Mouse (Mus musculus) left cerebral cortex, adult 11 months (tissue): Measurements from ENCODE around the gene 4931414P19Rik.

Experiments
- DNase-seq: peaks from one replicate; pipeline ENCODE4 v3.0.0; 2022; ENCODE audit warnings: low spot score

4931414P19Rik gene

DNA sequence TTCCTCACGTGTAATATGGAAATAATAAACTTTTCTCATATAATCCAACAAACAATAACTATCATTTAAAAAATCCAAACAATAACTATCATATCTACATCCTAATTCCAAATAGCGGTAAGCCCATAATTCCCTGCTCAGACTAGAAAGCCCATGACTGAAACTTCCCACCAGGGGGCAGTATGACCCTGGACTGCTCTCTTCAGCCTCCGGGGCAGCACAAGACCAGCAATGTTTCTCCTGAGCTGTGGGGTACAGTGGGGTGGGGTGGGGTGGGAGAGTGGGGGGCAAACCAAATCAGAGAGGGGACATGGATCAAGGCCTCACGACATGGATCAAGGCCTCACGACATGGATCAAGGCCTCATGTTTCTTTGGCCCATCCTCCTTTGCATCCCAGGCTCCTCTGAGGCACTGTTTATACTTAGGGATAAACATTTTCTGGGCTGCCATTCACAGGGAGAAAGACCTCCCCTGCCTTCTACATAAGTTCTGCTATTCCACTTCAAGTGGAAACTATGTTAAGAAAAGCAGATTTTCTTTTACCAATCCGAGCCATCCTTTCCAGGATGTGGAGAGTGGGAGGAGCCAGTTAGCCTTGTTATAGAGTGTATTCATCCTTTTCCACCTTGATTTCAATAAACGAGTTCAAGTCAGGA, 22.0 kb downstream of the 4931414P19Rik start:
- no peak for DNase-seq

- DNase-seq: no peak
Observed at GRCm38 (mm10) chr14:54582536-54582935, 23.3 kb downstream of the 4931414P19Rik start.

DNA sequence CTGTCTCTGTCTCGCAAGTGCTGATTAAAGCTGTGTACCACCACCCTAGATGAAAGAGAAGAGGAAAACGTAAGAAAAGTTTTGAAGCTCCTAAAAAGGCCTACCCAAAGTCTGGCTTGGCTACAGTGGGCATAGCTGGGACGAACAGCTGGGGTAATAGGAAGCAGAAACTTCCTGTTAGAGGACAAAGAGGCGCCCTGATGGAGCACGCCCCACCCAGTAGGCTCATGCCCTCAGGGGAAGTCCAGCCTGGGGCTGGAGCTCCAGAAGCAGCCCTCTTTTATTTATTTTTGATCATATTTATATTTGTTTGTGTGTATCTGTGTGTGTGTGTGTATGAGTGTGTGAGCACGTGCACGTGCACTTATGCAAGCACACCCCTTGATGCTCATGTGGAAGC, 26.2 kb downstream of the 4931414P19Rik start:
- no peak for DNase-seq

DNA sequence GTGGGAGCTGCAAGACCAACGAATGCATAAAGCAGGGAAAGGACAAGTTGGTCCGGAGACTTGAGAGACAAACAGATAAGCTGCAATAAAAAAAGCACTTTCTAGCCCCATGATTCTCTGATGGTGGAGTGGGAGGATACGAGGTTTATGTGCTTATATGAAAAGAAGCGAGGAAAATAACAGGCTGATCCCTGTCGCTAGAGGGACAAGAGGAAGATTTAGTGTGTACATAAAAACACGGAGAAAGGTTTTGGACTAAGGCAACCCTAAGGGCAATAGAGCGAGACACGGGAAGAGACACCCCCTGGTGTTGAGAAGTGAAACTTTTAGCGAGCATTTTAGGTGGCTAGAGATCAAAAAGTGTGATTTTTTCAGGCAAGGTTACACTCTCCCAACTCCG, 27.7 kb downstream of the 4931414P19Rik start:
- DNase-seq: no peak

GRCm38 (mm10) chr14:54577089-54577982, 28.5 kb downstream of the 4931414P19Rik start, which contains the start of gene Ajuba:
Gene Ajuba (minus strand): TSS chr14:54577558.
- DNase-seq: no peak

DNA sequence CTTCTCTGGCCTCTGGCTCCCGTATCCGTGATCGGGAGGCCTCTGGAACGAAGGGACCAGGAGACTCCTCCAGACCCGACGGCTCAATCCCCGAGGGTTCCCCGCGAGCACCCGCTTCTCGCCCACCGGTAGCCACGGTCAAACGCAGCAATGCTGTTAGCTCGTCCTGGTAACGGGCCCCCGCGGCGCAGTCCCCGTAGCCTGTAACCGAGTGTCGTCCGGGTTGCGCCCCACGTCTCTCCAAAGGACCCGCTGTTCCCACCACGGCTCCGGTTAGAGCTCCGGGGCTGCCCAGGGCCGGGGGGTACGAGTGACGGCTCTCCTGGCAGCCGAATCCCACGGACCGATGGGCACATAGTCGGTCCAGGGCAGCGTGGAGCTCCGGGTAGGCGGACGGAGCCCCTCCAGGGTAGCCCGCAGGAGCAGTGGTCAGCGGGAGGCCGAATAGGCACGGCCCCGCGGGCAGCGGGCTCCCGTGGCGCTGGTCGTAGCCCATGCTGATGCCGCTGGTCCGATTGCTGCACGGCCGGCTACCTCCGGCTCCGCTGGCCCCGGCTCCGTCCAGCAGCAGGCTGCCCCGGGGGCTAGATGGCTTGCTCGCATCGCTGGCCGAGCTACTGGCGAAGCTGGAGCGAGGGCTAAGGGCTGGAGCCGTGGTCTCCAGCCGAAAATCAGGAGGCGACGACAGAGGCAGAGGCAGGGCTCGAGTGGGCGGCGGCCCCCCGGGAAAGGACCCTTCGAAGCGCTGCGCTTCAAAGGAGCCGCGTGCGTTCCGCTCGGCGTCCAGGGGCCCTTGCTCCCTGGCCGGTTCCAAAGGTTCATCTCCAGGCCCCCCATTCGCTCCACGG, 29.3 kb downstream of the 4931414P19Rik start:
- no peak for DNase-seq

GRCm38 (mm10) chr14:54575631-54576030, 30.2 kb downstream of the 4931414P19Rik start:
- no peak for DNase-seq

DNA sequence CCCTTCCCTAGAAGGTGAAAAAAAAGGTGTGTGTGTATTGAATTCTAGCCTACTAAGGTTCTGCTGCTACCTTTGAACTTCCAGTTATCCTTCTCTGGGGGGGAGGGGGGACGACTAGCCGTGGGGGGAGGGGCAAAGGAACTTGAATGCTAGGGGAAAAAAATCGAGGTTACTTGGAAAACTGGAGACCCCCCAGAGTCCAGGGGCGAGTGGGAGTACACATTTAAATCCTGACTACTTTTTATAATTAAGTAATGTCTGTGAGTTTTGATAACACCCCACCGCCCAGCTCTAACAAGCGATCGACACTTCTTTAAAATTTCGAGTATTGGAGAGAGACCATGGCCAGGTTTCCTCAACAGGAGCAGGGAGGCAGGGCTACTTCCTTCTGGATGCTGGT, 30.8 kb downstream of the 4931414P19Rik start:
- no peak for DNase-seq

- DNase-seq: no peak
Observed at GRCm38 (mm10) chr14:54574253-54574652, 31.5 kb downstream of the 4931414P19Rik start.

DNA sequence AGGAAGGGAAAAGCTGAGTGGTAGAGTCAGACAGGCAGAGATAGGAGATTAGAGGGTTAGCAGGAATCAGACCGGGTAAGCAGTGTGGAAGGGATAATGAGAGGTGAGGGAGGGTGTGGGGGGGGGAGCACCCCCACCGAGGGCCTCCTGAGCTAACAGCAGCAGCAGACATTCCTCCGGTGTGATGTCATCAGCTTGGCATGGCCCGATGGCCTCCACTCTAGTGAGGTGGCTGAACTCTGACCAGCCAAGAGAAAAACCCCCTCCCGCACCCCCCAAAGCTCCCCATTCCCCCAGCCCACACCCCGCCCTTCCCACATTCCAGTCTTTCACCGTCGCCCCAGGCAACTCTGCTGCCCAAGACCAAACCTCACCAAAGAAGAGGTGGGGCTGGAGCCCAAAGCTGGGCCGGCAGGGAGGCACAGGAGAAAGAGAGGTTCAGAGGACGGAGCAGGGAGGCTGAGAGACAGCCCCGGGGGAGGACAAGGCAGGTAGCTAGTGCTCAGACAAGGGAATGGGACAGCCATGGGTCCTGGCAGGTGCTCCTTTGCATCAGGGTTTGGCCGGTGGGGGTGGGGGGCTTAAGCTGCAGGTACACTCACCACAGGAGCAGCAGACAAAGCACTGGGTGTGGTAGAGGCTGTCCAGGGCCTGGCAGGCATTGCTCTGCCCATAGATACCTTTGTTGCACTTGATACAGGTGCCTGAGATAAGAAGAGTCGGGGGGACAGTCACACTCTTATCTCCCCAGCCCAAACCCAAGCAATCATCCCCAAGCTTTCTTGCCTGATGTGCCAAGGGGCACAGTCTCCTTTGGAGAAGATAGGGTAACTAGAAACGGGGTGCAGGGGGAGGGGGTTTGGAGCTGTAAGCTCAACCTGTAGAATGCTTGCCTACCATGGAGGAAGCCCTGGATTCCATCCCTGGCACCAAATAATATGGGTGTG, 32.7 kb downstream of the 4931414P19Rik start:
- DNase-seq: no peak

DNA sequence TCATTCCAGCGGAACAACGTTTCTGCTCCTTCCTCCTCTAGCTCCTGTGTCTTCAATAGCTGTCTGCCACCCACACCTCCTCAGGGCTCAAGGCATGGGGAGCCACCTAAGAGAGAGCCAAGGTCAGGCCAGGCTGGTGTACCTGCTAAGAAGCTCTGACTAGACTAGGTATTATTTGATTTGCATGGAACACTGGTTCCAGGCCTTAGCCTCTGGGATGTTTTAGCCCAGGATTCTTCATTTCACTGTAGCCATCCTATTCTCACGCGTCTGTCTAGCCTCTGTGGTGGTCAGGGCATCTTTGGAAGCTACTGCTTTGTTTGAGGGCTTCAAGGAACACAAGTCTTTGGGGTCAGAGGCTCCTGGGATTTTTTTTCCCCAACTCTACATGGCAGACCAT, 33.7 kb downstream of the 4931414P19Rik start:
- DNase-seq: no peak

- DNase-seq: no peak
Observed at GRCm38 (mm10) chr14:54569451-54570392, 36.1 kb downstream of the 4931414P19Rik start.

DNA sequence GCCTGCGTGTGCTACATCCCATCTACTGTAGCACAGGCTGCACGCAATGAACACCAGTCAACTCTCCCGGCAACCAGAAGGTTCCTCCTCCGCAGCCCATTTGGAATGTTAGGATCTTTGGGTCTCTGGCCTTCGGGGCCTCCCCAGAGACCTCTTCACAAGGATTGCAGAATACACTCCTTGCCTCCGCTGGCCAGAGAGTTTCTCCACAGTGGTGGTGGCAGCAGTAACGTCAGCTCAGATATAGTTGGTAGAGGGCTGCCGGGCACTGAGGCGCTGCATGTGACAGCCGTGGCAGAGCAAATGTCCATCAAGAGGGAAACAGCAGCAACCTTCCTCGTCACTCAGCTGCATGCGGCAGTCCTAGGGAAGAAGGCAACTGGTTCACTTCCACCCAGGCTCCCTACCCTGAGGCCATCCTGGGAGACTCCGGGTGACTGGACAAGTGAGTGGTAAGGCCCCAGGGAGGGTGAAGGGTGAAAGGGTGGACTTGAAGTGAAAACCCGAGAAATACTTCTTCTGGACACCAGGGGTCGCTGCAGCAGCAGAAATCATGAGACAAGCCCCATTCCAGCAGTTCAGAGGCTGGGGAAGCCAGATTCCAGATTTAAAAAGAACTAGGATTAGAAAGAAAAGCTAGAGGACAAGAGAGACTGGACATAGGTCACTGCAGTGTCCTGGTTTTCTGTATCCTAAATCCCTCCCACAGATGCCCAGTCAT, 36.9 kb downstream of the 4931414P19Rik start:
- peak; percentile 57 for DNase-seq

DNA sequence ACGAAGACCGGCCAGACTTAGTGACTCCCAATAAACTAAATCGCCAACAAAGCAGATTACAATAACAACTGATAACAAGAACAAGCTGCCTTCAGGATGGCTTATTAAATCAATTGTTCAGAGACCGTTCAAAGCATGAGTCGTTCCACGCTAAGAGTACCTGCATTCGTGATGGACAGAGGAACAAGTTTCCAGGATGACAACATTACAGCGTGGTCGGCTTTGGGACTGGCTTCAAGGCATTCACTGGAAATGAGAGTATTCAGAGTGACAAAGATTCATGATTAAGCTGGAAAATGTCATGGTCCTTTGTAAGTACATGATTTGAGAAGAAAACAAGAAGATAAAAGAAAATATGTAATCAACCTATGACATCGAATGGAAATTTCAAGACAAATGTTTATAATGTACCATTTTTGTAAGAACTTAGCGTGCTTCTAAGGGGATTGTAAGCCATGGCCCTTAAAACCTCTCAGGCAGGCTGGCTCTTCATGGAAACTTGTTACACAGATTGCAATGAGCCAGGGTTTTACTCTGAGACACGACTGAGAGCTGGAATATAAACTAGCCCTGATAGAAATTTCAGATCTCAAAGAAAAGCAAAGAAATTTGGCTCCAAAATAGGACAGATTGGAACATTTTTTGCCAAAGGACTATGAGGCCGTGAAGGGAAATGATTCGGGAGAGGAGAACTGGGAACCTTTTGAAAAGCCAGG, 45.1 kb downstream of the 4931414P19Rik start:
- no peak for DNase-seq

DNA sequence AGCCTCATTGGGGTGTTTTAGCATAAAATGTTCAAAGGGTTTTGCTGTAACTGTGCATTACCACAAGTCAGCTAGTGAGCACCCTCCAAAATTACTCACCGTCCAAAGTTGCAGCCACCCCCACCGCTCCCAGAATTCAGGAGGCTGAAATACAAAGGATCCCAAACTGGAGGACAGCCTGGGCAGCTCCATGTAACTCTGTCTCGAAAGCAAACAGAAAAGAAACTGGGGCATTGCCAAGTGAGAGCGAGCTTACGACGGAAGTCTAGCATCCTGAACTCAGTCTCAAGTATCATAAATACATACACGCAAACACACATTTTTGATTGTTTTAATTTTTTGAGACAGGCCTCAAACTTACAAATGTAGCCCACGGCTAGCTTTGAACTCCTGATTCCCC, 48.5 kb downstream of the 4931414P19Rik start:
- DNase-seq: no peak

DNA sequence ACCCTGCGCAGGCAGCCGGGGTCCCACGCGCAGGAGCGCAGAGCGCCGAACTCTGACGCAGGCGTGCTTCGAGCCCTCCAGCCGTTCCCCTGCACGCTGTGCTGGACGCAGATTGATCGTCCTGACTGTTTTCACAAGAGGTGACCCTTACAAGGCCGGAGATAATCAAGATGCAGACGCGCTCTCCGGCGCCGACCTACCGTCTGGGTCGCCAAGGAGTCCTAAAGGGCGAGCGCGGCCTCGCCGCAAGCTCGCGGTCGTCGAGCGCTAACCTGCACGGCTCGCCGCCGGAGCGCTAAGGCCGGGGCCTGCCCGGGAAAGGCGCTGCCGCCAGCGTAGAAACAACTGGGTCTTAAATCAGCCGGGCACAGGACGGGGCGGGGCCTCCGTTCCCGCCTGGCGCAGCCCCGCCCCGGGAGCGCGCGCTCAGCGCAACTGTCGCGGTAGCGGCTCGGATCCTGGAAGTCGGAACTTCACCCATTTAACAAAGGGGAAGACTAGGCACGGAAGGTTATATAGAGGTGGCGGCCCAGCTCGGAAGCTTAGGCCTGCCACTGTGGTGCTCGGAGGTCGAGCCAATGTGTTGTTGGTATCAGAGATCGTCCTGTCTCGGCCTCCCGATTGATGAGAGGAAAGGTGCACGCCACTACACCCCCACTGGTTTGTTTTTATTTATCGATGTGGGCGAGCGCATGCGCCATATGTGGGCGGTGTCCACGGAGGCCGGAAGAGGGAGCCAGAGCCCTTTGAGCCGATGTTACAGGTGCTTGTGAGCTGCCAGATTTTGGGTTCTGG, 51.6 kb downstream of the 4931414P19Rik start, which contains the start of gene Haus4:
TSS of gene Haus4 (minus strand) at position 642 of the 795 bp plus-strand sequence.
- peak; percentile 36 for DNase-seq

DNA sequence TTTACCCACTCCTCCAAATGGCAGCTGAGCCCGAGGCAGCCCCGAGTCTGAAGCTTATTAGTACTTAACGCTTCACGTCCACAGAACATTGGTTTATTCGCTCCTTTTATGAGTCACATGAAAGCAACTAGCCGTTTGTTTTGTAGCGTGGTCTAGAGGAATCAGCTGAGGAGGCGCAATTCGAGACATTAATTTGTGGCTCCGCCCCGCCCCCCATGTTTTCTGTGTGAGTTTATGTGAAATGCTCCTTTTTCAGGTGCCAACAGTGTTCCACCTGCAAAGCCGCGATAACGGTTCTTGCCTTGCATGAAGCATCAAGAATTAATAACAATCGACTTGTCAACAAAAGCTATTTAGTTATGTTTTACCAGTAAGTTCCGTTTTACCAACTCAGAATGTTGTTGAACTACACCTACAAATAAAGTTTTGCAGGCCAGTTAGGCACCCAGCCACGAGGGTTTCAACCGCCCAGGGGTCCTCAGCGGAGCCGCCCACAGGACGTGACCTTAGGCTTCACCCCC, 52.3 kb downstream of the 4931414P19Rik start:
- no peak for DNase-seq

GRCm38 (mm10) chr14:54544703-54545102, 61.1 kb downstream of the 4931414P19Rik start:
- no peak for DNase-seq
